Mouse (Mus musculus) neural tube, embryonic 11.5 days (tissue): ENCODE measurements around the gene Serpinb9. TPM values are rescaled to one million over a fixed set of nuclear protein-coding genes. Genes with fewer than 3 reads are reported as not detected.
"Not testable (repeated sequence)": the region's sequence is repeated elsewhere in the genome, so short reads cannot be mapped to it uniquely, and the experiment has no call there.

ENCODE experiments used
- ATAC-seq: fragments of 200-750 bp; cut with Nextera tagmentation; 2 replicates; pipeline ENCODE4 v1.8.0; 2017; ENCODE audit warnings: moderate number of reproducible peaks, mild to moderate bottlenecking, moderate TSS enrichment, moderate library complexity; ENCODE audit not compliant: insufficient read depth, low FRiP score, low TSS enrichment
- DNase-seq: peaks from one replicate; pipeline ENCODE4 v3.0.0-alpha.2; 2015; ENCODE audit warnings: low spot score
- H3K27ac ChIP-seq: fragments of 300-500 bp; sonication (generic); 2 replicates; pipeline ENCODE4 v1.5.1; 2014; ENCODE audit warnings: low read depth, mild to moderate bottlenecking, low read length
- H3K27me3 ChIP-seq: fragments of 300-500 bp; sonication (generic); 2 replicates; pipeline ENCODE4 v1.6.1; 2014; ENCODE audit warnings: mild to moderate bottlenecking, low read length, mixed read lengths; ENCODE audit not compliant: control insufficient read depth, insufficient read depth
- H3K36me3 ChIP-seq: fragments of 300-500 bp; sonication (generic); 2 replicates; pipeline ENCODE4 v1.6.1; 2014; ENCODE audit warnings: mild to moderate bottlenecking, low read length, moderate library complexity, mixed read lengths; ENCODE audit not compliant: control insufficient read depth, insufficient read depth
- H3K4me1 ChIP-seq: fragments of 300-500 bp; sonication (generic); 2 replicates; pipeline ENCODE4 v1.6.1; 2014; ENCODE audit warnings: low read length, mixed read lengths; ENCODE audit not compliant: control insufficient read depth, insufficient read depth
- H3K4me2 ChIP-seq: fragments of 300-500 bp; sonication (generic); 2 replicates; pipeline ENCODE4 v1.6.1; 2014; ENCODE audit warnings: low read depth, mild to moderate bottlenecking, moderate library complexity
- H3K4me3 ChIP-seq: fragments of 300-500 bp; sonication (generic); 2 replicates; pipeline ENCODE4 v1.5.1; 2014; ENCODE audit warnings: low read depth, low read length
- H3K9ac ChIP-seq: fragments of 300-500 bp; sonication (generic); 2 replicates; pipeline ENCODE4 v1.6.1; 2014; ENCODE audit warnings: mild to moderate bottlenecking, low read length
- H3K9me3 ChIP-seq: fragments of 300-500 bp; sonication (generic); 2 replicates; pipeline ENCODE4 v1.6.1; 2016; ENCODE audit warnings: low read length; ENCODE audit not compliant: control insufficient read depth
- WGBS: fragments of 180-500 bp; shearing (Covaris S2); extraction: QIAGEN DNeasy Blood & Tissue Kit; methylation state at CpG from one replicate; pipeline ENCODE4 v1.1.7; 2014; 5-methylcytosine and 5-hydroxymethylcytosine counted together
- polyA plus RNA-seq: library from polyadenylated mRNA; unstranded; fragments of >200 nt; fragmentation: Nextera tagmentation; extraction: Ambion mirVana; gene quantifications from 2 replicates; pipeline ENCODE4 v1.2.1, GENCODE M21; 2014

Serpinb9 gene
- polyA plus RNA-seq, 1 experiment from 2014 or later, result 1.2 TPM

- Histone ChIP-seq H3K9ac (no peak overlapping the region), H3K4me2 (no peak overlapping the region), H3K36me3 (no peaks in the 10 kb centered on the region), H3K27me3 (no peaks in the 10 kb centered on the region), H3K27ac (no peak overlapping the region), H3K4me3 (no peak overlapping the region), H3K4me1 (no peaks in the 10 kb centered on the region), H3K9me3 (no peaks in the 10 kb centered on the region)
- ATAC-seq (no peak), DNase-seq (no peak)
- 87% methylated on average over 1 of the region's 1 CpGs for WGBS
Observed at GRCm38 (mm10) chr13:33012395-33012794, 9.3 kb downstream of the Serpinb9 start.

GRCm38 (mm10) chr13:33013271-33013670, 10.2 kb downstream of the Serpinb9 start:
- H3K36me3 ChIP-seq, result no peaks in the 10 kb centered on the region
- ATAC-seq (no peak), DNase-seq (no peak)
- no peak overlapping the region for H3K4me2 ChIP-seq
- H3K4me1 ChIP-seq, result no peaks in the 10 kb centered on the region
- no peaks in the 10 kb centered on the region for H3K27me3 ChIP-seq
- H3K27ac ChIP-seq, result no peak overlapping the region
- H3K9ac ChIP-seq, result no peak overlapping the region
- 74% methylated on average over 2 of the region's 2 CpGs for WGBS
- no peaks in the 10 kb centered on the region for H3K9me3 ChIP-seq
- H3K4me3 ChIP-seq, result no peak overlapping the region

GRCm38 (mm10) chr13:33022371-33022770, 19.3 kb downstream of the Serpinb9 start:
- Histone ChIP-seq H3K9me3 (no peaks in the 10 kb centered on the region), H3K4me1 (no peaks in the 10 kb centered on the region), H3K9ac (no peak overlapping the region), H3K36me3 (no peaks in the 10 kb centered on the region), H3K27me3 (no peaks in the 10 kb centered on the region), H3K4me3 (no peak overlapping the region), H3K4me2 (no peak overlapping the region), H3K27ac (no peak overlapping the region)
- DNase-seq (no peak), ATAC-seq (no peak)
- WGBS, result 81% methylated on average over 1 of the region's 1 CpGs

- no peak overlapping the region for H3K27ac ChIP-seq
- H3K4me1 ChIP-seq, result no peaks in the 10 kb centered on the region
- H3K9me3 ChIP-seq, result no peaks in the 10 kb centered on the region
- H3K36me3 ChIP-seq, result no peaks in the 10 kb centered on the region
- no peak for DNase-seq
- no peak overlapping the region for H3K9ac ChIP-seq
- no peak overlapping the region for H3K4me2 ChIP-seq
- H3K4me3 ChIP-seq, result no peak overlapping the region
- no peak for ATAC-seq
- no peaks in the 10 kb centered on the region for H3K27me3 ChIP-seq
- 90% methylated on average over 1 of the region's 1 CpGs for WGBS
Observed at GRCm38 (mm10) chr13:33026427-33027057, 23.5 kb downstream of the Serpinb9 start.

- H3K9ac ChIP-seq, result no peak within 1 kb of the TSS
- DNase-seq (no peak), ATAC-seq (no peak)
- H3K4me1 ChIP-seq, result no peaks in the 10 kb centered on the region
- no peaks in the 10 kb centered on the region for H3K9me3 ChIP-seq
- no peak within 1 kb of the TSS for H3K4me2 ChIP-seq
- H3K4me3 ChIP-seq, result no peak within 1 kb of the TSS
- no peaks in the 10 kb centered on the region for H3K27me3 ChIP-seq
- H3K36me3 ChIP-seq, result no peaks in the 10 kb centered on the region
- H3K27ac ChIP-seq, result no peak within 1 kb of the TSS
- WGBS, result 75% methylated on average over 2 of the region's 2 CpGs
Observed at GRCm38 (mm10) chr13:33027244-33027643, 24.2 kb downstream of the Serpinb9 start, which contains the start of gene Serpinb9b. Gene Serpinb9b, plus strand, starts transcription at chr13:33027416.

- no peaks in the 10 kb centered on the region for H3K36me3 ChIP-seq
- no peak for DNase-seq
- no peak overlapping the region for H3K4me3 ChIP-seq
- ATAC-seq, result no peak
- no peak overlapping the region for H3K27ac ChIP-seq
- no peak overlapping the region for H3K4me2 ChIP-seq
- WGBS, result 57% methylated on average over 2 of the region's 2 CpGs
- H3K27me3 ChIP-seq, result no peaks in the 10 kb centered on the region
- H3K4me1 ChIP-seq, result no peaks in the 10 kb centered on the region
- H3K9me3 ChIP-seq, result no peaks in the 10 kb centered on the region
- no peak overlapping the region for H3K9ac ChIP-seq
Observed at GRCm38 (mm10) chr13:33028146-33028545, 25.1 kb downstream of the Serpinb9 start.

- no peak overlapping the region for H3K4me2 ChIP-seq
- ATAC-seq (no peak), DNase-seq (no peak)
- no peaks in the 10 kb centered on the region for H3K27me3 ChIP-seq
- H3K4me1 ChIP-seq, result no peaks in the 10 kb centered on the region
- WGBS, result 80% methylated on average over 2 of the region's 2 CpGs
- H3K9me3 ChIP-seq, result no peaks in the 10 kb centered on the region
- no peaks in the 10 kb centered on the region for H3K36me3 ChIP-seq
- H3K9ac ChIP-seq, result no peak overlapping the region
- H3K27ac ChIP-seq, result no peak overlapping the region
- H3K4me3 ChIP-seq, result no peak overlapping the region
Observed at GRCm38 (mm10) chr13:33028550-33028949, 25.5 kb downstream of the Serpinb9 start.

GRCm38 (mm10) chr13:33029478-33029877, 26.4 kb downstream of the Serpinb9 start:
- not testable (repeated sequence) for H3K9me3 ChIP-seq, H3K4me3 ChIP-seq, H3K9ac ChIP-seq, H3K27me3 ChIP-seq, H3K4me1 ChIP-seq, DNase-seq, ATAC-seq, H3K27ac ChIP-seq, H3K36me3 ChIP-seq, H3K4me2 ChIP-seq
- 93% methylated on average over 2 of the region's 2 CpGs for WGBS

- 86% methylated on average over 2 of the region's 3 CpGs for WGBS
- ATAC-seq, result no peak
- H3K4me1 ChIP-seq, result no peaks in the 10 kb centered on the region
- no peak overlapping the region for H3K4me3 ChIP-seq
- no peak overlapping the region for H3K4me2 ChIP-seq
- H3K9ac ChIP-seq, result no peak overlapping the region
- no peaks in the 10 kb centered on the region for H3K27me3 ChIP-seq
- H3K9me3 ChIP-seq, result no peaks in the 10 kb centered on the region
- H3K27ac ChIP-seq, result no peak overlapping the region
- no peaks in the 10 kb centered on the region for H3K36me3 ChIP-seq
- DNase-seq, result no peak
Observed at GRCm38 (mm10) chr13:33030281-33030680, 27.2 kb downstream of the Serpinb9 start.
